Mouse (Mus musculus): ENCODE measurements at regions not wholly inside any gene's neighbourhood (a gene's known extent, or its start where the extent isn't known, plus 50 kb on each side); places are given as distances from the start of the nearest gene placed in this dataset.

DNA sequence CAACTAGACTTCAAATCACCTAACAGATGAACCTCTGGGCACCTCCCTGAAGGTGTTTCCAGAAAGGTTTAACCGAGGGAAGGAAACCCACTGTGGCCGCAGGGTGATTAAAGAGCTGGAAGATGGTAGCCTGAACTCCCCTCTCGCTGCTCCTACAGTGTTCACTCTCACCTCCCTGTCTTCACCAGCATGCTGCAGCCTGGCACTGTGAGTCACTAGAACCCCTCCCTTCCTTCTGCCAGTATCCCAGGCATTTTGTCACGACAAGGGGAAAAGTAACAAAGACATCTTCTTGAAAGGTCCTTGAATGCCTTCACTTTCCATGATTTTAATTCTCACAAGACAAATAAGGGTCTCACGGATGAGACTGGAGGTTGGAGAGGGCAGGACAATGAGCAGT lies 471.1 kb downstream of the Nuf2 start:
- DNase-seq (ENCODE audit: inconsistent ontology term) = no peak

GRCm38 (mm10) chr1:169051863-169052257 lies 479.4 kb downstream of the Nuf2 start:
- peak; percentile 50 for DNase-seq (ENCODE audit: inconsistent ontology term)

DNA sequence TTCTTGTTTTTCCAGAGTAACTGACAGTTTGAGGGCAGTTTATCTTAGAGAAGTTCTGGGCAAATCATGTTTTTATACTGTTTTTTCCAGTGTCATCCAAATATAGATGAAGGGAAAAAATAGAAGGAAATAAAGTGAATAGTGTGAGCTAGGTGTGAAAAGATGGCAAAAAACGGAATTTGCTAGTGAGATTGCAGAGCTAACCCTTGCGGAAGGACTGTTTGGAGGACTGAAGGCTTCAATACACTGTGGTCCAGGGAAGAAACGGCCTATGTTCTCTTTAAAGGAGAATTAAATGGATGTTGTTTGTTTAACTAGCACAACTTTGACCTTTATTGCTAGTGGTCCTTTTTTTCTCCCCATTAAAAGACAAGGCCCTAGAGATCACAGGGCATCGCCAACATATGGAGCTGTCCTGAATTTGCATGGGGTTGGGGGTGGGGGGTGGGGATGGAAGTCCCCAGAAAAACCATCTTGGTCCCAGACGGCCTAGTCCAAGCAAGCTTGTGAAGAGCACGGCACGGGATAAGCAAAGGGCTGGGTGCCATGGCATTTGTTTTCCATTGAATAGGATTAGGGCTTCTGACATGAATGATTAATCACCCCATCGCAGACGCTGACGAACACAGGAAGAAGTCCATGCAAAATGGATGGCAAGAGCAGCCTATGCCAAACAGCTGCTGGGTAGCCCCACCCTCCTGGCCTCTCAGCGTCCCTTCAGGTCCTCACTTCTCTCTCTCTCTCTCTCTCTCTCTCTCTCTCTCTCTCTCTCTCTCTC lies 480.0 kb downstream of the Nuf2 start:
- peak; percentile 65 for DNase-seq (ENCODE audit: inconsistent ontology term)

DNA sequence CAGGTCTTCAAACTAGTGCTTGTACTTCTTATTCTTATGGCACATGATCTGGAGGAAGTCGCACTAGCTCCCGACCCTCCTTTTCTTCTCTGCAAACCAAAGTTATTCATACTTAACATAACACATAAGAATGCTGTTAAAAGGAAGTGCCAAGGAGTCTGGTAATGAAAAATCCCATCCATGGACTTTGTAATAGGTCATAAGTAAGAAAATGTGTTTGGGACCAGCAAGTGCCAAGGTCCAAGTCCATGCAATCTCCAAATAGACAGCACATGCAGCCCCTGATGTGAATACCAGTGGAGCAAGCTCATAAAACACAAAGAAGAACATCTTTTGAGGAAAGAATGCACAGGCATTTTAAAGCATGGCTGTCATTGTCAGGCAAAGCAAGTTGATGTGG lies 481.4 kb downstream of the Nuf2 start:
- DNase-seq (ENCODE audit: inconsistent ontology term) = no peak

DNA sequence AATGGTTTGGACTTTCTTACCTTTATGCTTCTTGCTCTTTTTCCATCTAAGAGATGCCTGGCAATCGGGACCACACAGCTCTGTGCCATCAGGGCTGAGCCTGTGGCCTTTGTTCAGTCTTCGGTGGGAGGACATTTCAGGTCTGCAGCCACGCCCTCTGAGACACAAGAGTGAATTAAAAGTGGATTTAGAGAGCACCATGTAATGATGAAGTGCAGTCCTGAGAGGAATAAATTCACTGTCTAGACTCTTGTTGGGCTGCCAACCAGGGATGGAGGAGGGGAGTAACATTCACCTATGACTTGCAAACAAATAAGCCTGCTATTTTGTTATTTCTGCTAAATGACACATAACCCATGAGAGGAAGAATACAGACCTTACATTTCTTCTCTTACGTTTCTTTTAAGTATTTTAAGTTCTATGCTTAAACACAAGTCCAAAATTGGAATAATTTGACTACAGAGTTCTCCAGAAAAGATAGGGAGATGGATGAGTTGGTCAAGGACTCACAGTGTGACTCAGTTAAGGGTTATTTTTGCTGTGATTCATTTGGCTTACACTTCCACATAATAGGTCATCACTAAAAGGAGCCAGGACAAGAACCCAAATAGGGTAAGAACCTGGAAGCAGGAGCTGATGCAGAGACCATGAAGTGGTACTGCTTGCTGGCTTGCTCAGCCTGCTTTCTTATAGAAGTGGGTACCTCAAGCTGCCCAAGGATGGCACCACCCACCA lies 484.3 kb downstream of the Nuf2 start:
- DNase-seq (ENCODE audit: inconsistent ontology term) = peak; percentile 48

GRCm38 (mm10) chr1:169033517-169033916 lies 497.7 kb downstream of the Nuf2 start:
- no peak for DNase-seq (ENCODE audit: inconsistent ontology term)

DNA sequence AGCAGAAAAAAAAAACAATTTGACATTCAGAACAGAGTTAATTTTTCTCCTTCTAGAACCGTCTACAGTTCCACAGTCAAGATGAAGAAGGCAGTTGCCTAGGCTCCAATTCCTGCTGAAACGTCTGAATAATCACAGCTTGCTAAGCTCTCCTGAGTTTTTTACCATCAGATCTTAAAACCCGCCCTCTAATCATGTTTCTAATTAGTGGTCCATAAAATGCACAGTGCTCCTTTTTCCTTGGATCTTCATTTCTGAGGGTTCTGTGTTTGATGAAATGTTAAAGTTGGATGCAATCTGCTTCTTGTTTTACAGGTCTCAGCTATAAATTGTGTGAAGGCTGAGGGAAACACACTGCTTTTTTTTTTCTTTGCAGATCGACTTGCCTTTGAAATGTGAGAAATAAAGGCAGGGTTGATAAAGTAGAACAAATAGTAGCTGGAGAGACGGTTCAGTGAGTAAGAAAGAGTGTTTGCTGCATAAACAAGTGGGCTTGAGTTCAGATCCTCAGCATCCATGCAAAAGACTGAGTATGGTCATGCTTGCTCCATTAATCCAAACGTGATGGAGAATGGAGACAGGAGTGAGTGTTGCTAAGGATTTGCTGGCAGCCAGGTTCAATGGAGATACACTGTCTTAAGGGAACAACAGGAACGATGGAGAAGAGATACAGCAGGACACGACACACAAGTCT lies 499.3 kb downstream of the Nuf2 start:
- no peak for DNase-seq (ENCODE audit: inconsistent ontology term)

DNA sequence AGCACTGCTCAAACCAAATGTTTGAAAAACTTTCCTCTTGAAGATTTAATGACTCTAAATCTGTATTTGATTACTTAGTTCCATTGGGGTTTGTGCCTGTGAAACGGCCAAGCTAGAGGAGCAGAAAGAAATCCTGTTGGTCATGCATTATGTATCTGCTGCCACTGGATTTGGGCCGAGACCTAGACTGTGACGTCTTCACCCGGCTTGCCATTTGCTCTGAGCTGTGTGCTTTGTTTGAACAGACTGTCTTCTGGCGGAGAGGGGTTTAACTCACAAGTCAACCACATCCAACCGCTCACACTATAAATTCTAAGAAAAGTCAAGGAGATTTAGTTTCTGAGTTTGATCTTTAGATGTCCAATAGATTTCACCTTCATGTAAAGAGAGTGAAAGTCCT lies 503.6 kb downstream of the Nuf2 start:
- DNase-seq (ENCODE audit: inconsistent ontology term) = no peak

DNA sequence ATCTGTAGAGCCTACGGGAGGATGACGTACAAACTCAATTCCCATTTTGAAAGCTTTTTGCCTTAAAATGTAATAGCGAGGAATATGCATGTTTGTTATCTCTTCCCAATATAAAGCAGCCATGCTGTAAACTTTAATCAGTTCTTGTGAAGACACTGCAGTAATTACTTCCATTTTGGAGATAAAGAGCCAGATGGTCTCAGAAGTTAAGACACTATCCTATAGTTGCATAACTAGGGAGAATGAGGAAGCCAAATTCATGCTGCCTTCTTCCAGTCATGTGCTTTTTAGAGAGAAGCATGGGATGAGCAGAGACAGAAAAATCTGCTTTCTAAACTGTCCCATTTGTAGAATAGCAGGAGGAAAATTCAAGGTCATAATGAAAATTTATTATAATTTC lies 504.0 kb downstream of the Nuf2 start:
- DNase-seq (ENCODE audit: inconsistent ontology term) = no peak

GRCm38 (mm10) chr1:169024531-169024930 lies 506.7 kb downstream of the Nuf2 start:
- DNase-seq (ENCODE audit: inconsistent ontology term) = no peak

DNA sequence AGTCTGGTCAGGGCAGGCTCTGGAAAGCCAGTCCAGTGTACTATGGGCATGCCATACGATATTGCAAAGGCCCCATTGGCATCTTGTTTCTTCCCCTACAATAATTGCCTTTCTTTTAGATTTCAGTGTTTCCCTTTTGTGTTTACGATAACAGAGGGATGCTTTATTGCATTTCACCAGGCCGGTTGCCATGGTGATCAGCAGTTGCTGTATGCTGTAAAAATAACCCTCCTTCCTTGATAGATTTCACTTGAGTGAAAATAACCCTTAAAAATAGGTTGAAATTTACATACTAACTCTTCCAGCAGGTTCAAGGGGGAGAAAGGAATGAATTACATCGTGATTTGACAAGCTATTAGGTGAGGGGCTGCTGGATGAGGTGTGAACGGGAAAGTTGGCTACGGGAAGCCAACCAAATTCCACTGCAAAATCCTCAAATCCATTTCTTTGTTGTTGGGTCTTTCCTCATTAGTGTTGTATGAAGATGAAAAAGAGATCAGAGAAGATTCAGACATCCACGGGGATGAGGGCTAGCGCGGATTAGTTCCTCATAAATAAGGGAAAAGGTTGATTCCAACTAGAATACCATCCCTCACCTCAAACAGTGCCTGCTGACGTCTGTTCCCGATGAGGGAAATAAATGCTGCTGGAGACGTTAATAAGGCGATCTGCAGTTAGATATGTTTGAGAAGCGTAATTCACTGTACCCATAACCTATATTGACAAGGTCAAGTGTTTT lies 539.6 kb downstream of the Nuf2 start:
- DNase-seq (ENCODE audit: inconsistent ontology term) = no peak

DNA sequence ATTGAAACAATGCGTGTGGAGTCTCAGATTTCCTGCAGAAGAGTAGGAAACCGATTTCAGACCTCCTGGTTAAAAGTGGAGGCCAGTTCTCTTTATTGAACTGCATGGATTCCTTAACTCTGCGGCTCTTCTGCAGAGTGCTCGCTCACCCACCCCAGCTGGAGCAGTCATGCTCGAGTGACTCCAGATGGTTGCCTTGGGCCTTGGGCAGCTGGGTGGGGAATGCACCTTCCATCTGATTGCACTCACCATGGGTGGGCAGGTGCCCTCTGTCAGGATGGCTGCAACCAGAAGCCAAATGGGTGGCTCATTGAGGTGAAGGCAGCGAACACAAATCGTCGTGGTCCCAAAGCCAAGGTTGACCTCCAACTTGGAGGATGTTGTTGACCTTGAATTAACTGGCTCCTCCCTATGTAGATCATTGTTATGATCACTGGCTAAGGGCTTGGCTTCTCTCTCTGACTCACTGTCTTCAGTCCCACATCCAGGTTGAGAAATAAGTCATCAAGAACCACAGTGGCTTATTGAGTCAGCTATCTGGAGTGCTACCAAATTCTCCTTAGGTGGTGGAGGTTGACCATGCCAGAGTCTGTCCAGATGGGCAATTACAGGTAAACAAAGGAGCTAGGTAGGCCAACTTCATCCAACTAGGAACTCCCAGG lies 543.1 kb upstream of the Pbx1 start:
- no peak for DNase-seq (ENCODE audit: inconsistent ontology term)

DNA sequence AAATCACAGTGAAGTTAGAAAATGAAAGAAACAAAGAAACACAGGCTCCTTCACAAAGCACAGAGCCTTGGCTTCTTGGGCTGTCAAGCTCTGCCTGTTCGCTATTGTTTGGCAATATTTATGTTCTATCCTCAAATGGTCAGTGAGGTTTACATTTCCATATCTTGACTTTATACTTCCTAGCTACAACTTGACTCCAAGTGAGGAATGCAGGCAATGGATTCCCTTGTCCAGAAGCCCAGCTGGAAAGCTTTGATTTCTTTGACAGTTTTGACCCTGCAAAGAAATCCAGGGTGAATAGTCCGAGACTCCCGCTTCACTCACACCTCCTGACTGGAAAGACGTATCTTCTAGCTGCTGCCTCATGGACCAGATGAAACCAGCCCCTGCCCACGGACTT lies 537.3 kb upstream of the Pbx1 start:
- DNase-seq (ENCODE audit: inconsistent ontology term) = no peak

DNA sequence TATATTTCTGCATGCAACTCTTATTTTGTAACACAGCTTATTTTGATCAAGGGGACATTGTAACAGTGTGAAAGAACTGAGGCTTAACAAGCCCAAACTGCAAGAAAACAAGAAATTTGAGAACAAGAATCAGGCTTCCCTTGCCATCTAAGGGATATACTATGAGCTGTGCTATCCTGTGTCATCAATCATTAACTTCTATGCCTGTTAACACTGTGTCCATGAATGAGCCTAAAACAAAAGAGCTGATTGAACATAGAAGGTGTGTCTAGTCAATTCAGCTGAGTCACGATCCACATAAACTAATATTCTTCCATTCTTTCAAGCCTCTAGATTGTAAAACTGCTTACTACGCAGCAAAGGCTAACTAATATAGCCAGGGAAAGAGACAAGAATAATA lies 535.3 kb upstream of the Pbx1 start:
- no peak for DNase-seq (ENCODE audit: inconsistent ontology term)

GRCm38 (mm10) chr1:168964467-168964904 lies 532.4 kb upstream of the Pbx1 start:
- no peak for DNase-seq (ENCODE audit: inconsistent ontology term)

- peak; percentile 17 for DNase-seq (ENCODE audit: inconsistent ontology term)
Observed at GRCm38 (mm10) chr1:168950947-168951346, 518.9 kb upstream of the Pbx1 start.

- no peak for DNase-seq (ENCODE audit: inconsistent ontology term)
Observed at GRCm38 (mm10) chr1:168924100-168924815, 492.2 kb upstream of the Pbx1 start.

- DNase-seq (ENCODE audit: inconsistent ontology term) = no peak
Observed at GRCm38 (mm10) chr1:168918331-168919076, 486.4 kb upstream of the Pbx1 start.

DNA sequence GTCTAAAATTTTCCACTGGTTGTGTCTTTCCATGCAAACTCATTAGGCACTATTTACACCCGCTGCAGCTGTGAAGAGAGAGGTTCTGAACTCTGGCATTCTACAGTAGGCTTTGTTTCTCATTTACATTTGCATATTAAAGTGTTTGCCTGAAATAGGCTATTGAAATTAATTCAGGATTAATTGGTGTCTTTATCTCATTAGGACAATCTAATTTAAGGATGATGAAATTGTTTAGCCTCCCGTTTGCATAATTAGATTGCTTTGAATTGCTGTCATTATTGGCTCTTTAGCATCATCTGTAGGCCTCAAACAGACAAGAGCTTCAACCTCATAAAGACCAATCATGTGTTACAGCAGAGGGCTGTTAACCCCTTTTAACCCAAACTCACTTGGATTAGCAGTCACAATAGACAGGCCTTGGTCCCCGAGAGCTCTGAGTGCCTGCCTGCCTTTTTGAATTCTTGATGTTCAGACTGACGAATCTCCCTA lies 476.7 kb upstream of the Pbx1 start:
- peak; percentile 78 for DNase-seq (ENCODE audit: inconsistent ontology term)

GRCm38 (mm10) chr1:168908192-168908591 lies 476.1 kb upstream of the Pbx1 start:
- DNase-seq (ENCODE audit: inconsistent ontology term) = peak; percentile 79
